Mouse (Mus musculus): ENCODE measurements around the gene Fam69b. TPM values are rescaled to one million over a fixed set of nuclear protein-coding genes. Genes with fewer than 3 reads are reported as not detected.

The Fam69b gene
- polyA plus RNA-seq, 1 experiment, result 119 TPM

- TF ChIP-seq POLR2A (IDR thresholded peaks at IDR 0.05; ENCODE audit: borderline replicate concordance, extremely low read depth, insufficient read depth, insufficient read length, poor library complexity, severe bottlenecking) (no peak), CTCF (IDR thresholded peaks at IDR 0.05; ENCODE audit: borderline replicate concordance, extremely low read depth, insufficient read depth, insufficient read length) (no peak)
- no peak for DNase-seq (ENCODE audit: low read depth)
Observed at GRCm38 (mm10) chr2:26632541-26633395, 4.5 kb downstream of the Fam69b start.

GRCm38 (mm10) chr2:26633953-26634530 lies 5.8 kb downstream of the Fam69b start:
- DNase-seq (ENCODE audit: low read depth), result no peak
- TF ChIP-seq POLR2A (IDR thresholded peaks at IDR 0.05; ENCODE audit: borderline replicate concordance, extremely low read depth, insufficient read depth, insufficient read length, poor library complexity, severe bottlenecking), result no peak
- no peak for TF ChIP-seq CTCF (IDR thresholded peaks at IDR 0.05; ENCODE audit: borderline replicate concordance, extremely low read depth, insufficient read depth, insufficient read length)

GRCm38 (mm10) chr2:26634629-26635488 lies 6.6 kb downstream of the Fam69b start:
- no peak for DNase-seq (ENCODE audit: low read depth)
- TF ChIP-seq POLR2A (IDR thresholded peaks at IDR 0.05; ENCODE audit: borderline replicate concordance, extremely low read depth, insufficient read depth, insufficient read length, poor library complexity, severe bottlenecking) (no peak), CTCF (IDR thresholded peaks at IDR 0.05; ENCODE audit: borderline replicate concordance, extremely low read depth, insufficient read depth, insufficient read length) (no peak)

- DNase-seq (ENCODE audit: low read depth), result no peak
- TF ChIP-seq POLR2A (IDR thresholded peaks at IDR 0.05; ENCODE audit: borderline replicate concordance, extremely low read depth, insufficient read depth, insufficient read length, poor library complexity, severe bottlenecking) (no peak), CTCF (IDR thresholded peaks at IDR 0.05; ENCODE audit: borderline replicate concordance, extremely low read depth, insufficient read depth, insufficient read length) (no peak)
Observed at GRCm38 (mm10) chr2:26635489-26636324, 7.5 kb downstream of the Fam69b start.

GRCm38 (mm10) chr2:26636325-26636635 lies 8.0 kb downstream of the Fam69b start:
- TF ChIP-seq CTCF (IDR thresholded peaks at IDR 0.05; ENCODE audit: borderline replicate concordance, extremely low read depth, insufficient read depth, insufficient read length) (no peak), POLR2A (IDR thresholded peaks at IDR 0.05; ENCODE audit: borderline replicate concordance, extremely low read depth, insufficient read depth, insufficient read length, poor library complexity, severe bottlenecking) (no peak)

GRCm38 (mm10) chr2:26637316-26637932 lies 9.2 kb downstream of the Fam69b start:
- DNase-seq (ENCODE audit: low read depth), result no peak
- no peak for TF ChIP-seq POLR2A (IDR thresholded peaks at IDR 0.05; ENCODE audit: borderline replicate concordance, extremely low read depth, insufficient read depth, insufficient read length, poor library complexity, severe bottlenecking)
- TF ChIP-seq CTCF (IDR thresholded peaks at IDR 0.05; ENCODE audit: borderline replicate concordance, extremely low read depth, insufficient read depth, insufficient read length), result no peak

More at GRCm38 (mm10) chr2:26636325-26636635, 8.0 kb downstream of the Fam69b start:
- no peak for DNase-seq (ENCODE audit: low read depth)

- TF ChIP-seq POLR2A (IDR thresholded peaks at IDR 0.05; ENCODE audit: borderline replicate concordance, extremely low read depth, insufficient read depth, insufficient read length, poor library complexity, severe bottlenecking), result no peak
- TF ChIP-seq CTCF (IDR thresholded peaks at IDR 0.05; ENCODE audit: borderline replicate concordance, extremely low read depth, insufficient read depth, insufficient read length), result no peak
- no peak for DNase-seq (ENCODE audit: low read depth)
Observed at GRCm38 (mm10) chr2:26638039-26638438, 9.8 kb downstream of the Fam69b start.

- no peak for TF ChIP-seq POLR2A (IDR thresholded peaks at IDR 0.05; ENCODE audit: borderline replicate concordance, extremely low read depth, insufficient read depth, insufficient read length, poor library complexity, severe bottlenecking)
- no peak for TF ChIP-seq CTCF (IDR thresholded peaks at IDR 0.05; ENCODE audit: borderline replicate concordance, extremely low read depth, insufficient read depth, insufficient read length)
- no peak for DNase-seq (ENCODE audit: low read depth)
Observed at GRCm38 (mm10) chr2:26638572-26638971, 10.3 kb downstream of the Fam69b start.

- TF ChIP-seq CTCF (IDR thresholded peaks at IDR 0.05; ENCODE audit: borderline replicate concordance, extremely low read depth, insufficient read depth, insufficient read length) (peak; percentile 59; the same call in 1 of the 2 replicates), POLR2A (IDR thresholded peaks at IDR 0.05; ENCODE audit: borderline replicate concordance, extremely low read depth, insufficient read depth, insufficient read length, poor library complexity, severe bottlenecking) (no peak)
- peak; percentile 74 for DNase-seq (ENCODE audit: low read depth)
Observed at GRCm38 (mm10) chr2:26639083-26639482, 10.8 kb downstream of the Fam69b start.
